5 mouse cellular contexts compared by ENCODE assay signal in genomic region chr15:9213431-9213830, GRCm38 (mm10). TPM values are rescaled to one million over a fixed set of nuclear protein-coding genes. Genes with fewer than 3 reads are reported as not detected.
A peak's percentile ranks its signal among the peaks of the same experiment; 100 is the strongest.
DNase-seq lines count a peak whose midpoint lies in the region; TF ChIP-seq lines count a peak whose summit lies in the region.
"Not testable (repeated sequence)": the region's sequence is repeated elsewhere in the genome, so short reads cannot be mapped to it uniquely, and the experiment has no call there.

No protein-coding gene starts in this region.

- TF ChIP-seq EP300 in ES-Bruce4 (IDR thresholded peaks at IDR 0.05; ENCODE audit: insufficient read depth, low read depth, low read length), result not testable (repeated sequence)

- H3K27ac ChIP-seq in ES-Bruce4 (ENCODE audit: insufficient read depth, low read length) (peak overlapping the region; percentile 88), ES-E14 (ENCODE audit: insufficient read depth, low read depth, low read length, poor library complexity, severe bottlenecking) (peak overlapping the region; percentile 93)

- not testable (repeated sequence) for H3K36me3 ChIP-seq in ES-Bruce4 (ENCODE audit: control insufficient read depth, insufficient read depth, low read length, poor library complexity, severe bottlenecking); ES-E14 (ENCODE audit: control insufficient read depth, insufficient read depth, low read length, poor library complexity, severe bottlenecking)

- not testable (repeated sequence) for H3K4me3 ChIP-seq in ES-Bruce4 (ENCODE audit: low read depth, low read length); ES-E14 (ENCODE audit: insufficient read depth in 1 of 2, low read depth in 1 of 2, low read length in 2 of 2, poor library complexity in 1 of 2, severe bottlenecking in 1 of 2)

- peaks cover 44% of the 10 kb centered on the region for H3K9me3 ChIP-seq in ES-Bruce4 (replicated peaks; ENCODE audit: control insufficient read depth, insufficient read depth, low read length, poor library complexity, severe bottlenecking)
- H3K9me3 ChIP-seq in ES-E14 (ENCODE audit: control insufficient read depth, insufficient read depth, low read depth, low read length), result not testable (repeated sequence)

- H3K27me3 ChIP-seq in ES-Bruce4 (ENCODE audit: control insufficient read depth, insufficient read depth, low read length, poor library complexity, severe bottlenecking), result not testable (repeated sequence)

- DNase-seq in ES-CJ7 (ENCODE audit: low read depth, low spot score), result peak; percentile 33
- DNase-seq in ES-E14 (ENCODE audit: low read depth, low spot score), result not testable (repeated sequence)
- DNase-seq in R1 (ENCODE audit: low read depth, low spot score), result peak; percentile 82
- DNase-seq in ZHBTc4 (ENCODE audit: low read depth, low spot score), result peak; percentile 66

- not testable (repeated sequence) for TF ChIP-seq POLR2A in ES-Bruce4 (IDR thresholded peaks at IDR 0.05; ENCODE audit: insufficient read depth, low read length)

- not testable (repeated sequence) for TF ChIP-seq CTCF in ES-Bruce4 (IDR thresholded peaks at IDR 0.05; ENCODE audit: low read depth, low read length)

- H3K4me1 ChIP-seq in ES-Bruce4 (ENCODE audit: control insufficient read depth, insufficient read depth, low read length); ES-E14 (ENCODE audit: control insufficient read depth in 2 of 2, insufficient read depth in 2 of 2, low read length in 2 of 2, poor library complexity in 1 of 2): not testable (repeated sequence)

- not testable (repeated sequence) for H3K9ac ChIP-seq in ES-Bruce4 (ENCODE audit: low read depth, poor library complexity, severe bottlenecking); ES-E14 (ENCODE audit: insufficient read depth, low read depth, low read length, poor library complexity, severe bottlenecking)

- in situ Hi-C loops in ES-E14 (cut with MboI; ENCODE audit: low sequenced_read_pairs in 2 of 2, unreplicated experiment in 2 of 2), result not testable (repeated sequence)

RNA-seq across cellular contexts. Expression of gene Skp2, which starts 58.2 kb away (rescaled TPM):
- polyA plus RNA-seq in ES-Bruce4 (2011; ENCODE audit: insufficient read depth, insufficient read length, low read depth, missing spikeins), result 50.1 and 51.9 TPM in 2 replicates
- total RNA-seq in ES-E14 (2012; rRNA removed), result 42.7 and 45.2 TPM in 2 replicates
